Mouse (Mus musculus) heart, postnatal 0 days (tissue): ENCODE data around the gene Hcrtr1. TPM values are rescaled to one million over a fixed set of nuclear protein-coding genes. Genes with fewer than 3 reads are reported as not detected.

ENCODE experiments used
- ATAC-seq: fragments of 200-750 bp; cut with Nextera tagmentation; 2 replicates; pipeline ENCODE4 v1.8.0; 2017; ENCODE audit warnings: low read depth, moderate number of reproducible peaks, moderate library complexity; ENCODE audit not compliant: insufficient read depth
- DNase-seq: peaks from one replicate; pipeline ENCODE4 v3.0.0-alpha.2; 2016; ENCODE audit warnings: low spot score
- H3K27ac ChIP-seq: fragments of 300-500 bp; sonication (generic); 2 replicates; pipeline ENCODE4 v1.5.1; 2014; ENCODE audit warnings: low read depth, mild to moderate bottlenecking
- H3K27me3 ChIP-seq: fragments of 300-500 bp; sonication (generic); 2 replicates; pipeline ENCODE4 v1.6.1; 2014; ENCODE audit warnings: low read length, mixed read lengths; ENCODE audit not compliant: control insufficient read depth, insufficient read depth
- H3K36me3 ChIP-seq: fragments of 300-500 bp; sonication (generic); replicated peaks from 2 replicates; pipeline ENCODE4 v1.6.1; 2014; ENCODE audit warnings: low read length, mixed read lengths; ENCODE audit not compliant: control insufficient read depth, insufficient read depth
- H3K4me1 ChIP-seq: fragments of 300-500 bp; sonication (generic); 2 replicates; pipeline ENCODE4 v1.6.1; 2014; ENCODE audit warnings: antibody characterized with exemption; ENCODE audit not compliant: control insufficient read depth, insufficient read depth
- H3K4me2 ChIP-seq: fragments of 300-500 bp; sonication (generic); 2 replicates; pipeline ENCODE4 v1.6.1; 2014; ENCODE audit warnings: low read depth, mild to moderate bottlenecking, low read length, moderate library complexity
- H3K4me3 ChIP-seq: fragments of 300-500 bp; sonication (generic); 2 replicates; pipeline ENCODE4 v1.5.1; 2014; ENCODE audit warnings: low read depth, low read length
- H3K9ac ChIP-seq: fragments of 300-500 bp; sonication (generic); replicated peaks from 2 replicates; pipeline ENCODE4 v1.6.1; 2014; ENCODE audit warnings: low read depth, low read length, mixed read lengths
- H3K9me3 ChIP-seq: fragments of 300-500 bp; sonication (generic); replicated peaks from 2 replicates; pipeline ENCODE4 v1.6.1; 2016; ENCODE audit warnings: low read length; ENCODE audit not compliant: control insufficient read depth
- CTCF ChIP-seq: IDR thresholded peaks from 2 replicates; pipeline ENCODE4 v1.5.1; 2016; ENCODE audit warnings: antibody characterized with exemption, control low read depth, low read depth
- EP300 ChIP-seq: IDR thresholded peaks from 2 replicates; pipeline ENCODE4 v1.6.1; 2016; ENCODE audit warnings: antibody characterized with exemption, low read depth
- WGBS: fragments of 180-500 bp; shearing (Covaris S2); extraction: QIAGEN DNeasy Blood & Tissue Kit; methylation state at CpG from one replicate; pipeline ENCODE4 v1.1.7; 2014; 5-methylcytosine and 5-hydroxymethylcytosine counted together
- polyA plus RNA-seq: library from polyadenylated mRNA; unstranded; fragments of >200 nt; fragmentation: Nextera tagmentation; extraction: Ambion mirVana; gene quantifications from 2 replicates; pipeline ENCODE4 v1.2.1, GENCODE M21; 2015
- total RNA-seq: library from RNA; depleted of rRNA; stranded (reverse); fragments of >200 nt; gene quantifications from 2 replicates; pipeline ENCODE4 v1.2.3, GENCODE M21; 2014; ENCODE audit warnings: low replicate concordance

Hcrtr1 gene
- total and polyA plus RNA-seq, 2 experiments from 2014 or later, result not detected

DNA sequence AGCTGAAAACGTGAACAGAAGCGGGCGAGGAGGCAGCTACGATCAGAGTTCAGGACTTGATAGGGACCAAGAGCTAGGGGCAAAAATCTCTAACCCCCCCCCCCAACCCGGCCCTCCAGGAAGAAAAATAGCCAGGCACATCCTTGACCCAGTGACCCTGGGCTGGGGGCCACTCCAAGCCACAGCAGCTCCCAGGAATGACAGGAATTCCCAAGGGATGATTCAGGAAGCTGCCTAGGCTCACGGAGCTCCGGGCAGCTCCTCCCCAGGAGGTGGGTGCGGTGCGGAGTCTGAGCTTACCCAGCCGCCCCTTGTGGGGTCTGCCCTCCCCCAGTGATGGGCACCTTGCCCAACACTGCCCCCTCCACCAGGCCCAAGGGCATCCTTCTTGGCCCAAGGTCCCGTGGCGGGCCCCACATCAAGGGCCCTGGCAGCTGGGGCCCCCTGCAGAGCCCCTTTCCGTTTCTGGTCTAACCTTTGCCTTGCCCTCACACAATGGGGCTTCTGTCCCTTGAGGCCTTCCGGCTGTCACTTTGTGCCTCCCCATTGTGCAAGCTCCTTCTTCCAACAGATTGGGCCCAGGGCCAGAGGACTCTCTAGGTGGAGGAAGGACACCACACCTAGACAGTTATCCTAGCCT, 36.0 kb upstream of the Hcrtr1 start, which contains the start of gene Tinagl1:
Tinagl1 (minus strand) TSS at position 51 of the 640 bp plus-strand sequence.
- Histone ChIP-seq H3K4me2 (peak within 1 kb of the TSS; percentile 64), H3K9ac (peak within 1 kb of the TSS; percentile 45), H3K9me3 (no peaks in the 10 kb centered on the region), H3K36me3 (no peaks in the 10 kb centered on the region), H3K4me3 (peak within 1 kb of the TSS; percentile 48), H3K4me1 (peaks cover 44% of the 10 kb centered on the region), H3K27ac (peak within 1 kb of the TSS; percentile 72), H3K27me3 (no peaks in the 10 kb centered on the region)
- no peak for DNase-seq
- 0 out of 2 replicates have a peak, but pooled peaks have one; percentile 3 for ATAC-seq
- TF ChIP-seq EP300 (peak; percentile 56; the same call in 1 of the 2 replicates), CTCF (no peak)
- 10% methylated on average over 14 of the region's 14 CpGs for WGBS

DNA sequence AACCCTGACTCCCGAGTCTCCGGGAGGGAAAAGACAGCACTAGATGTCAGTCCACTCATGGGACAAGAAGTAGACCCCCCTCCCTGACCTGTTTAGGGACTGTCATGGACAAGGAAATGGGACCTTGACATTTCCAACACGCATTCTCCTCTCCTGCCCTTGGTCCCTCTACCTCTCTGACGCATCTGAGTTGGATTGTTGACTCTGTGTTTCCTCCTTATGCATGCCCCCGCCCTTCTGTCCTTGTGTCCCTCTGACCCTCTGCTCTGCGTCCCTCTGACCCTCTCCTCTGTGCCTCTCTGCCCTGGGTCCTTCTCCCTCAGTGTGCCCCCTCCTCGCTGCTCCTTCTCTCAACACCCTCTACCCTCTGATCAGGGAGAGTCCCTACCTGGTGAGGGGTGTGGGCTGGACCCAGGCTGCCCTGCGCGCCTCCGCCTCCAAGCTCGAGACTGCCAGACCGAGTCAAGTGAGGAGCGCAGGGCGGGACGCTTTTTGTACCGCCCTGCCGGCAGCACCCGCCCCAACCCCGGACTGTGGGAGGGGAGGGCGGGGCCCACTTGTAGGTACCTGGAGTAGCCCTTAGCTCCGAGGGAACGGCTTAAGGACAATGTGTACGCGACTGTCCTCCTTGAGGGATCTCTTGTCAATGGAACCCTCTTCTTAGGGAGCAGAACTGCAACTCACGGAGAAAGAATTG, 35.3 kb upstream of the Hcrtr1 start:
- WGBS, result 3% methylated on average over 25 of the region's 25 CpGs
- H3K27me3 ChIP-seq, result no peaks in the 10 kb centered on the region
- H3K9ac ChIP-seq, result peak overlapping the region; percentile 45
- H3K4me3 ChIP-seq, result peak overlapping the region; percentile 48
- no peaks in the 10 kb centered on the region for H3K36me3 ChIP-seq
- DNase-seq (peak; percentile 64), ATAC-seq (peak; percentile 65)
- peak overlapping the region; percentile 64 for H3K4me2 ChIP-seq
- no peak; the same call in 1 of the 2 replicates for TF ChIP-seq CTCF
- H3K4me1 ChIP-seq, result peaks cover 44% of the 10 kb centered on the region
- H3K27ac ChIP-seq, result peak overlapping the region; percentile 72
- H3K9me3 ChIP-seq, result no peaks in the 10 kb centered on the region

DNA sequence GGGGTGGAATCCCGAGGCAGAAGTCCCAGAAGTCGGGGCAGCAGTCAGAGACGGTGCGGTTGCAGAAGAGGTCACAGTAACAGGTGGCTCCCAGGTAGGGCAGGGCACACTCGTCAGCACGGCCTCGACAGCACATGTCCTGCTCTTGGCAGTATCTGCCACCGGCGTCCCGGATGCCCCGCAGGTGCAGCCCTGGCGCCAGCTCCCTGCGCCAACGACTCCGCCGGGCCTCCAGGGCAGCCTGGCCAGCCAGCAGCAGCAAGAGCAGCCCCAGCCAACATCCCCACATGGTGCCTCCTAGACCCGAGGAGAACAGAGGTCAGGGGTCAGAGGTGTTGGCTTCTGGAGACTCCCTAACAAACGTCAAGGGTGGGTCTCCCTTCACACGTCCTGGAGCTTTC, 34.8 kb upstream of the Hcrtr1 start:
- H3K9me3 ChIP-seq, result no peaks in the 10 kb centered on the region
- peak overlapping the region; percentile 64 for H3K4me2 ChIP-seq
- H3K27me3 ChIP-seq, result no peaks in the 10 kb centered on the region
- H3K9ac ChIP-seq, result peak overlapping the region; percentile 45
- H3K4me3 ChIP-seq, result peak overlapping the region; percentile 48
- ATAC-seq, result no peak
- WGBS, result 36% methylated on average over 19 of the region's 19 CpGs
- H3K27ac ChIP-seq, result peak overlapping the region; percentile 72
- TF ChIP-seq EP300, result no peak
- TF ChIP-seq CTCF, result no peak
- no peak for DNase-seq
- H3K4me1 ChIP-seq, result peaks cover 45% of the 10 kb centered on the region
- H3K36me3 ChIP-seq, result no peaks in the 10 kb centered on the region

DNA sequence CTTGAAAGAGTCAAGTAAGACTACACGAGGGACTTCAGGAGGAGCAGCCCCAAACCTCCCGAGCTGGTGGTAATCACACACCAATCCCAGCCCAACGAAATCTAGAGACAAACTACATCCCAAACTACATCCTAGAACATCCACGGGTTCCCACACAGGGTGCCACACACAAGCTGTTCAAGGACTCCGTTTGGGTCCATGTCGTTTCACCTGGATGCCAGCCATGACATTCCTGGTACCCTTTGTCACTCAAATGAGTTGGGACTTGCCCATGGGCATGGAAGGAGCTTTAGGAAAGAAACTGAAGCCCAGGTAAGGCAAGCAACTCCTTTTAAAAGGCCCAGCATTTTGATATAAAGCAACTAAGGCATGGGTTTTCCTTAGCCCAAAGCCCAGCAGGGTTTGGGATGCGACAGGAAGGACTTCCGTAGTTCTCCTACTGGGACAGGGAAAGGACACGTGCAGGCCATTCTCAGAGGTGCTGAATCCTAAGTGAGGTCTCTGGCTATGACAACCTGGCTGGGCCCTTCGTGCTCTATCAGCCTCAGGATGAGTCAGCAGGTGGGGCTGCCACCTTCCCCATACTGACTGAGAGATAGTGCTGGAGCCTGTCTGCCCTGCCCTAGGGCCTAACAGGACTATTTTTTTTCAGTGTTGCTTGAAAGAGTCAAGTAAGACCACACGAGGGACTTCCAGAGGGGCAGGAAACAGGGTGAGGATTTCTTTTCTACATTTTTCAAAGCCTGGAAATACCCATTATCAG, 34.1 kb upstream of the Hcrtr1 start:
- H3K9ac ChIP-seq, result no peak overlapping the region; the same call in 1 of the 2 replicates
- H3K27me3 ChIP-seq, result no peaks in the 10 kb centered on the region
- no peaks in the 10 kb centered on the region for H3K9me3 ChIP-seq
- H3K27ac ChIP-seq, result peak overlapping the region; percentile 72
- peak overlapping the region; percentile 64 for H3K4me2 ChIP-seq
- WGBS, result 57% methylated on average over 11 of the region's 11 CpGs
- TF ChIP-seq CTCF, result no peak
- H3K36me3 ChIP-seq, result no peaks in the 10 kb centered on the region
- ATAC-seq, result no peak
- DNase-seq, result no peak
- H3K4me1 ChIP-seq, result peaks cover 52% of the 10 kb centered on the region
- H3K4me3 ChIP-seq, result peak overlapping the region; percentile 48

DNA sequence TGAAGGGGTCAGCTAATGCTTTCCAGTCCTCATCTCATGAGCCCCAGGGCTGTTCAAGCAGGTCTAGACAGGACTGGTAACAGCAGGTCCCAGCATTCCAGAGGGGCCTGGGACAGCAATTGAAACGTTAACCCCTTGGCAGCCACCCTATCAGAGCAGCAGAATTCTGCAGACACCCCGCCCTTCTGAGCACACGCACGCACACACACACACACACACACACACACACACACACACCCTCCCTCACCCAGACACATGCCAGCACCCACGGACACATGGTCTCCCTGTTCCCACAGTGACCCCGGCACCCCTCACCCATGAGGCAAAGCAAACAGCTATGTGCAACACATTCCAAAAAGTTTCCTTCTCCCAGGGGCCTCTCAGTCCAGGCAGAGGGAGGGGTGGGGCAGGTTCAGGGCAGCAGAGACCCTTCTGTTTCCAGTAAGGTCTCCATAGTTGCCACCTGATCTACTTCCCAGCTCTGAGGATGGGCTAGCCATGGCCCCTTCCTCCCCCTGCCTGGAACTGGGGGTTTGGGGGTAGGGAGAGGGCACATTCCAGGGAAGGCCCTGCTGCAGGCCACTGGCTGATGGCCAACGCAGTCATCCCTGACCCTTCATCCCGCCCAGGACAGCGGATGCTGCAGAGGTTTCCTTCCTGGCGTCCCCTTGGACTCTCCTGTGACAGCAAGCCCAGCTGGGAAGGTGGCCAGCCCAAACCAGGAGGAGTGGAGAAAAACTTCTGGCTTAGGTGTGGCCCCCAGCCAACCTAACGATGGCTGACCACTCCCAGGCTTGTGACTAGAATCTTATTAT, 33.0 kb upstream of the Hcrtr1 start:
- peak; percentile 42 for ATAC-seq
- TF ChIP-seq CTCF (no peak), EP300 (no peak; the same call in none of the 2 replicates)
- H3K4me3 ChIP-seq, result no peak overlapping the region; the same call in 1 of the 2 replicates
- H3K36me3 ChIP-seq, result 0 out of 2 replicates have a peak, but pooled peaks cover 4% of the 10 kb centered on the region
- H3K9ac ChIP-seq, result no peak overlapping the region; the same call in 1 of the 2 replicates
- H3K27me3 ChIP-seq, result no peaks in the 10 kb centered on the region
- WGBS, result 8% methylated on average over 11 of the region's 11 CpGs
- peak overlapping the region; percentile 64 for H3K4me2 ChIP-seq
- peak overlapping the region; percentile 82 for H3K27ac ChIP-seq
- H3K4me1 ChIP-seq, result peaks cover 54% of the 10 kb centered on the region
- DNase-seq, result peak; percentile 73
- H3K9me3 ChIP-seq, result no peaks in the 10 kb centered on the region
